Mouse (Mus musculus) liver, embryonic 16.5 days (tissue): ENCODE data around the gene Hspe1. TPM values are rescaled to one million over a fixed set of nuclear protein-coding genes. Genes with fewer than 3 reads are reported as not detected.

Experiments used
- ATAC-seq: fragments of 200-750 bp; cut with Nextera tagmentation; 2 replicates; pipeline ENCODE4 v1.8.0; 2017; ENCODE audit warnings: low read depth, mild to moderate bottlenecking, moderate number of reproducible peaks, moderate library complexity
- H3K27ac ChIP-seq: fragments of 300-500 bp; sonication (generic); 2 replicates; pipeline ENCODE4 v1.5.1; 2014; ENCODE audit warnings: mild to moderate bottlenecking, low read length
- H3K27me3 ChIP-seq: fragments of 300-500 bp; sonication (generic); 2 replicates; pipeline ENCODE4 v1.6.1; 2014; ENCODE audit warnings: low read depth, low read length, mixed read lengths; ENCODE audit not compliant: control insufficient read depth, insufficient read depth
- H3K36me3 ChIP-seq: fragments of 300-500 bp; sonication (generic); 2 replicates; pipeline ENCODE4 v1.6.1; 2014; ENCODE audit warnings: mild to moderate bottlenecking; ENCODE audit not compliant: control insufficient read depth, insufficient read depth
- H3K4me1 ChIP-seq: fragments of 300-500 bp; sonication (generic); 2 replicates; pipeline ENCODE4 v1.6.1; 2014; ENCODE audit warnings: low read depth, low read length, mixed read lengths; ENCODE audit not compliant: control insufficient read depth
- H3K4me2 ChIP-seq: fragments of 300-500 bp; sonication (generic); 2 replicates; pipeline ENCODE4 v1.6.1; 2014; ENCODE audit warnings: low read depth, low read length, mixed read lengths
- H3K4me3 ChIP-seq: fragments of 300-500 bp; sonication (generic); 2 replicates; pipeline ENCODE4 v1.5.1; 2014; ENCODE audit warnings: low read depth, mild to moderate bottlenecking, low read length
- H3K9ac ChIP-seq: fragments of 300-500 bp; sonication (generic); 2 replicates; pipeline ENCODE4 v1.6.1; 2014; ENCODE audit warnings: low read depth, low read length
- H3K9me3 ChIP-seq: fragments of 300-500 bp; sonication (generic); replicated peaks from 2 replicates; pipeline ENCODE4 v1.6.1; 2016; ENCODE audit warnings: low read length; ENCODE audit not compliant: control insufficient read depth
- WGBS: fragments of 180-500 bp; shearing (Covaris S2); extraction: QIAGEN DNeasy Blood & Tissue Kit; methylation state at CpG from one replicate; pipeline ENCODE4 v1.1.7; 2014; ENCODE audit not compliant: insufficient replicate concordance; 5-methylcytosine and 5-hydroxymethylcytosine counted together
- polyA plus RNA-seq: library from polyadenylated mRNA; unstranded; fragments of >200 nt; fragmentation: Nextera tagmentation; extraction: Ambion mirVana; gene quantifications from 2 replicates; pipeline ENCODE4 v1.2.1, GENCODE M21; 2015

Gene Hspe1
- polyA plus RNA-seq, 1 experiment from 2014 or later, result 269 TPM

- H3K9ac ChIP-seq, result peak overlapping the region; percentile 19; the same call in 1 of the 2 replicates
- ATAC-seq, result no peak
- H3K4me2 ChIP-seq, result peak overlapping the region; percentile 96
- H3K27ac ChIP-seq, result 0 out of 2 replicates have a peak overlapping the region, but pooled peaks have one; percentile 3
- H3K4me3 ChIP-seq, result peak overlapping the region; percentile 88
- H3K36me3 ChIP-seq, result peaks cover 8% of the 10 kb centered on the region
- no peaks in the 10 kb centered on the region for H3K9me3 ChIP-seq
- peaks cover 14% of the 10 kb centered on the region for H3K4me1 ChIP-seq
- 60% methylated on average over 5 of the region's 5 CpGs for WGBS
- no peaks in the 10 kb centered on the region for H3K27me3 ChIP-seq
These were observed 1.6 kb downstream of the Hspe1 start for GRCm38 (mm10) chr1:55089498-55090064.

- no peaks in the 10 kb centered on the region for H3K9me3 ChIP-seq
- peaks cover 4% of the 10 kb centered on the region for H3K36me3 ChIP-seq
- WGBS, result 65% methylated on average over 2 of the region's 2 CpGs
- H3K4me2 ChIP-seq, result no peak overlapping the region
- peaks cover 5% of the 10 kb centered on the region for H3K4me1 ChIP-seq
- no peak overlapping the region for H3K4me3 ChIP-seq
- no peak for ATAC-seq
- H3K27ac ChIP-seq, result no peak overlapping the region
- H3K27me3 ChIP-seq, result no peaks in the 10 kb centered on the region
- no peak overlapping the region for H3K9ac ChIP-seq
These were observed 4.1 kb downstream of the Hspe1 start for GRCm38 (mm10) chr1:55092056-55092455.

GRCm38 (mm10) chr1:55092469-55092868, 4.5 kb downstream of the Hspe1 start:
- Histone ChIP-seq H3K27ac (no peak overlapping the region), H3K4me1 (peaks cover 5% of the 10 kb centered on the region), H3K4me2 (no peak overlapping the region), H3K9ac (no peak overlapping the region), H3K27me3 (no peaks in the 10 kb centered on the region), H3K9me3 (no peaks in the 10 kb centered on the region), H3K4me3 (no peak overlapping the region), H3K36me3 (peaks cover 4% of the 10 kb centered on the region)
- 31% methylated on average over 1 of the region's 1 CpGs for WGBS
- no peak for ATAC-seq

- Histone ChIP-seq H3K9me3 (no peaks in the 10 kb centered on the region), H3K4me1 (no peaks in the 10 kb centered on the region; the same call in 1 of the 2 replicates), H3K4me3 (no peak overlapping the region), H3K36me3 (no peaks in the 10 kb centered on the region), H3K27ac (no peak overlapping the region), H3K4me2 (no peak overlapping the region), H3K9ac (no peak overlapping the region), H3K27me3 (no peaks in the 10 kb centered on the region)
- peak; percentile 47; the same call in 1 of the 2 replicates for ATAC-seq
- WGBS, result 57% methylated on average over 9 of the region's 9 CpGs
These were observed 19.1 kb downstream of the Hspe1 start for GRCm38 (mm10) chr1:55106919-55107585.

DNA sequence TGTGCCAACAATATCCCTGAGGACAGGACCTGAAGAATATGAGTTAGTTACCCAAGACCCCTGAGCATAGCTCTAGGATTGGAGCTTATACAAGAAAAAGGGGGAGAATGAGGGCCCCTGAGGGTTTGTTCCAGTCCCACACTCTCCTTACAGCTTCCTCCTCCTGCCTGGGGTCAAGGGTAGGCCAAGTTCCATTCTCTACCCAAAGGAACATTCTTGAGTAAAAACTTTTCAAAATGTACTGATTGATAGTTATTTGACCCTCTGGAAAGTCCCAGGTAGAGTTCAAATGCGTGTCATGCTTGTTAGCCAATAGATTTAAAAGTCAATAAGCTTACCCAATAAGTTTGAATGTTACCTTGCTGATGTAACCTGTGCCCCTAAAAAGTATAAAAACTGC, 19.7 kb downstream of the Hspe1 start:
- no peak for ATAC-seq
- H3K4me2 ChIP-seq, result no peak overlapping the region
- no peaks in the 10 kb centered on the region for H3K36me3 ChIP-seq
- H3K9ac ChIP-seq, result no peak overlapping the region
- no peaks in the 10 kb centered on the region for H3K27me3 ChIP-seq
- WGBS, result 84% methylated on average over 1 of the region's 1 CpGs
- no peaks in the 10 kb centered on the region for H3K9me3 ChIP-seq
- no peak overlapping the region for H3K27ac ChIP-seq
- H3K4me3 ChIP-seq, result no peak overlapping the region
- H3K4me1 ChIP-seq, result no peaks in the 10 kb centered on the region; the same call in 1 of the 2 replicates

- 38% methylated on average over 2 of the region's 2 CpGs for WGBS
- no peak overlapping the region for H3K27ac ChIP-seq
- H3K9me3 ChIP-seq, result no peaks in the 10 kb centered on the region
These were observed 20.5 kb downstream of the Hspe1 start for GRCm38 (mm10) chr1:55108473-55108872.

DNA sequence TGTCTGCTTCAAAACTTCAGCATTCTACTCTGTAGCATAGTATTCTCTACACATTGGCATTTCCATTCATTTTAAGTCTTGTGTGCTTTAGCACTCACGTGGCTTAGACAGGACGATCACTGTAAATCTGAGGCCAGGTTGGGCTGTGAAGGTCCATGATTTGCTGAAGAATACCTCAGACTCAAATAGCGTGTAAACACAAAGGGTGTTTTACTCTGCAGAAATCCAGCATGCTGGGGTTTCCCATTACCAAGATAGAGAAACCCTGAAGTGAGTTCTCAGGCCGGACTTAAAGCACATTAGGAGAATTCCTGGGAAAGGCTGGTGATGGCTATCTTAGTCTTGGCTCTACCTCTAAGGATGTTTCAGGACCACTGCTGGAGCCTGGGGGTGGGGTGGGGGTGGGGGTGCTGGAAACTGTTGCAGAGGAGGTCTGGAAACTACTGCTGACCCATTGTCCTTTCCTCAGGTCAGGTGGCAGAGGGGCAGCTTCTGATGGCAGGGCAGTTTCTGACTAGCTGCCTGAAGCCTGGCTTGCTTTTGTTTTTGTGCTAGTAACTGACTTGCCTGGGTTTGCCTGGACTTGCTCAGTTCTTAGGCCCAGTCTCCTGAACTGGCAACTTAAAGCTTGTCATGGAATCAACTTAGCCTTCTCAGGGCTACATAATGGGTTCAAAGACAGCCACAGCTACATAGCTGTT, 21.3 kb downstream of the Hspe1 start:
- Histone ChIP-seq H3K36me3 (no peaks in the 10 kb centered on the region), H3K9ac (no peak overlapping the region), H3K27ac (no peak overlapping the region), H3K9me3 (no peaks in the 10 kb centered on the region), H3K27me3 (no peaks in the 10 kb centered on the region), H3K4me3 (no peak overlapping the region), H3K4me2 (no peak overlapping the region), H3K4me1 (no peaks in the 10 kb centered on the region; the same call in 1 of the 2 replicates)
- no peak for ATAC-seq
- 69% methylated on average over 4 of the region's 4 CpGs for WGBS

More at GRCm38 (mm10) chr1:55108473-55108872, 20.5 kb downstream of the Hspe1 start:
- Histone ChIP-seq H3K36me3 (no peaks in the 10 kb centered on the region), H3K27me3 (no peaks in the 10 kb centered on the region), H3K4me1 (no peaks in the 10 kb centered on the region; the same call in 1 of the 2 replicates), H3K4me2 (no peak overlapping the region), H3K9ac (no peak overlapping the region), H3K4me3 (no peak overlapping the region)
- no peak for ATAC-seq

- no peaks in the 10 kb centered on the region for H3K9me3 ChIP-seq
- H3K4me2 ChIP-seq, result no peak overlapping the region
- no peak for ATAC-seq
- no peaks in the 10 kb centered on the region for H3K36me3 ChIP-seq
- no peak overlapping the region for H3K9ac ChIP-seq
- H3K27me3 ChIP-seq, result no peaks in the 10 kb centered on the region
- WGBS, result 68% methylated on average over 5 of the region's 5 CpGs
- H3K4me1 ChIP-seq, result no peaks in the 10 kb centered on the region
- no peak overlapping the region for H3K27ac ChIP-seq
- H3K4me3 ChIP-seq, result no peak overlapping the region
These were observed 35.1 kb downstream of the Hspe1 start for GRCm38 (mm10) chr1:55123046-55123445.

GRCm38 (mm10) chr1:55123561-55123960, 35.6 kb downstream of the Hspe1 start:
- H3K4me3 ChIP-seq, result no peak overlapping the region
- no peaks in the 10 kb centered on the region for H3K36me3 ChIP-seq
- no peak overlapping the region for H3K9ac ChIP-seq
- no peaks in the 10 kb centered on the region for H3K9me3 ChIP-seq
- no peak for ATAC-seq
- no peaks in the 10 kb centered on the region for H3K27me3 ChIP-seq
- no peaks in the 10 kb centered on the region for H3K4me1 ChIP-seq
- WGBS, result 65% methylated on average over 2 of the region's 2 CpGs
- H3K27ac ChIP-seq, result no peak overlapping the region
- no peak overlapping the region for H3K4me2 ChIP-seq
